ENCODE assay signal across 18 mouse cellular contexts in the genomic region with DNA sequence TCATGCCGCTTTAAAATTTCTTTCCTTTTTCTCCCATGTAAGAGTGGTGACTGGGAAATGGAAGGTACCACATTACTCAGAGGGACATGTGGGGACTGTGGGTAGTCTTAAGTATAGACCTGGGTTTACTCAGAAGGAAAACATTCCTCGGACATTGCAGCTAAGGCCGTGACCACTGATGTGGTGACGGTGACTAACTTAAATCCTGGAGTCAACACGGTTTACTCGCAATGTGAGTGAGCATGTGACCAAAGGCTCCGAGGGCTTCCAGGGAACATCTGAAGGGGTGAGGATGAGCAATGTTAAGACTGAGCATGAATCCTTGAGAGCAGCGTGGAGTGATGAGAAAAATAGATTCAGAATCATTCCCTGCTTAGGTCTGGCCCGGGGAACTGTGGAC.
"Had no signal": no experiment of that assay in that cellular context is flagged by ENCODE, and none has a peak within 500 bp of the region (broad histone marks: within the 10 kb centered on the region; RNA-seq: fewer than 3 reads in every experiment).

No protein-coding gene starts in this region.

- H3K4me1 ChIP-seq: limb, embryonic 10.5 days; limb, embryonic 13.5 days; liver, embryonic 12.5 days; liver, embryonic 15.5 days; midbrain, embryonic 12.5 days; midbrain, embryonic 15.5 days; neural tube, embryonic 13.5 days had no signal

- H3K27ac ChIP-seq: kidney, postnatal 0 days; layer of hippocampus, adult 2 months; limb, embryonic 10.5 days; limb, embryonic 13.5 days; liver, embryonic 12.5 days; liver, embryonic 15.5 days; macrophage; midbrain, embryonic 12.5 days; midbrain, embryonic 15.5 days; neural tube, embryonic 13.5 days; stomach, postnatal 0 days had no signal

- H3K36me3 ChIP-seq: limb, embryonic 10.5 days; limb, embryonic 13.5 days; liver, embryonic 12.5 days; liver, embryonic 15.5 days; midbrain, embryonic 12.5 days; midbrain, embryonic 15.5 days; neural tube, embryonic 13.5 days had no signal

- H3K27me3 ChIP-seq: limb, embryonic 13.5 days; liver, embryonic 12.5 days; liver, embryonic 15.5 days; midbrain, embryonic 12.5 days; midbrain, embryonic 15.5 days; neural tube, embryonic 13.5 days had no signal

- H3K4me3 ChIP-seq: layer of hippocampus, adult 2 months; limb, embryonic 10.5 days; limb, embryonic 13.5 days; liver, embryonic 12.5 days; liver, embryonic 15.5 days; midbrain, embryonic 12.5 days; midbrain, embryonic 15.5 days; neural tube, embryonic 13.5 days had no signal

- ATAC-seq: liver, embryonic 12.5 days; midbrain, embryonic 15.5 days had no signal

- DNase-seq: kidney, adult 2 months; kidney, postnatal 25 days; layer of hippocampus, adult 9-11 months; liver; right cerebral cortex, postnatal 14 days; right cerebral cortex, postnatal 4 days; thymus, postnatal 25 days had no signal
